Mouse (Mus musculus) E14TG2a.4 (cell line): ENCODE data around the gene Mosmo.
"Not testable (repeated sequence)": the region's sequence is repeated elsewhere in the genome, so short reads cannot be mapped to it uniquely, and the experiment has no call there.

Experiments
- H3K27me3 ChIP-seq: 2 replicates; pipeline ENCODE4 v1.6.1; 2014; ENCODE audit warnings: low read length, control low read depth; ENCODE audit not compliant: insufficient read depth
- H3K36me3 ChIP-seq: 2 replicates; pipeline ENCODE4 v1.6.1; 2014; ENCODE audit warnings: low read length, control low read depth; ENCODE audit not compliant: insufficient read depth
- H3K4me1 ChIP-seq: replicated peaks from 2 replicates; pipeline ENCODE4 v1.6.1; 2014; ENCODE audit warnings: low read depth, low read length, control low read depth
- H3K4me3 ChIP-seq: replicated peaks from 2 replicates; pipeline ENCODE4 v1.5.1; 2014; ENCODE audit warnings: mild to moderate bottlenecking, low read length
- H3K9me3 ChIP-seq: 2 replicates; pipeline ENCODE4 v1.6.1; 2014; ENCODE audit warnings: low read length, control low read depth
- CTCF ChIP-seq: conservative IDR thresholded peaks from 2 replicates; pipeline ENCODE4 v1.5.1; 2014; ENCODE audit warnings: low read length
- NANOG ChIP-seq: IDR thresholded peaks from 2 replicates; pipeline ENCODE4 v1.6.1; 2014; ENCODE audit warnings: borderline replicate concordance, low read length, mixed read lengths
- POU5F1 ChIP-seq: IDR thresholded peaks from 2 replicates; pipeline ENCODE4 v1.6.1; 2014; ENCODE audit warnings: low read length, borderline replicate concordance

Mosmo gene

DNA sequence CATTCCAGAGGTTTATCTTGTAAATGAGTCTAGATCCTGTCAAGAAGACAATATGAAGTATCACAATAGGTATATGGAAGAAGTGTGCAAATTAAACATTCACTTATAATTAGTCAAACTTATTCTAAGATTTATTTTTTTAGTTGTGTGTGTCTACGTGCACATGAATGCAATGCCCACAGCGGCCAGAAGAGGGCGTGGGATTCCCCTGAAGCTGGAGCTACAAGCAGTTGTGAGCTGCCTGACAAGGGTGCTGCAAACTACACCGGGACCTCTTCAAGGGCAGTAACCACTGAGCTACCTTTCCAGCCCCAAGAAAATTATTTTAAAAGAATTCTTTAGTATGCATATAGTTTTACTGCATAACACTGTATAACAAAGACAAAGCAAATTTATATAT, 13.2 kb downstream of the Mosmo start:
- Histone ChIP-seq H3K9me3 (no peaks in the 10 kb centered on the region), H3K27me3 (no peaks in the 10 kb centered on the region), H3K4me3 (no peak overlapping the region), H3K36me3 (peaks cover 20% of the 10 kb centered on the region), H3K4me1 (peaks cover 38% of the 10 kb centered on the region)
- TF ChIP-seq CTCF, result peak; percentile 86
- no peak for TF ChIP-seq NANOG
- no peak for TF ChIP-seq POU5F1

DNA sequence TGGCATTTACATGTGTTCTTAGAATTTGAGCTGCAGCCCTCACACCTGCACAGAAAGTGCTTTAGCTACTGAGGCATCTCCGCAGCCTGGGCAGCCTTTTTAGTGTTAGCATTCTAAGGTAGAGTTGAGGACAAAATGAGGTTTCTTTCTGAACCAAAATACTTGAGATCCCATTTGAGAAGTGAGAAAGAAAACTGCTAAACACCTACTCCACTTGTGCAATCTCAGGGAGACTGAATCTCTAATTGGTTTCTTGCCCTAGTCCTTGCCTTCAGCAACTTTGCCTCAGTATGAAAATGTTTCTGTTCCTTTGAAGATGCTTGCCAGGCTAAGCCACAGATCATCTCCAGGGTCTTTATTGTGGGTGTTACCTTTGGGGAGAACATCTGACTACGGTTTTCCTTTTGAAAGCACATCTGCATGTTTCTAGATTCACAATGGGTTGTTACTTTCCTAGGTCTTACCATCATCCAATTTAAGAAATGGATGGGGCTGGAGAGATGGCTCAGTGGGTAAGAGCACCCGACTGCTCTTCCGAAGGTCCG, 16.5 kb downstream of the Mosmo start:
- H3K36me3 ChIP-seq, result peaks cover 19% of the 10 kb centered on the region
- TF ChIP-seq POU5F1, result no peak
- no peak for TF ChIP-seq NANOG
- no peak for TF ChIP-seq CTCF
- H3K4me1 ChIP-seq, result peaks cover 59% of the 10 kb centered on the region
- H3K4me3 ChIP-seq, result no peak overlapping the region
- H3K9me3 ChIP-seq, result no peaks in the 10 kb centered on the region
- no peaks in the 10 kb centered on the region for H3K27me3 ChIP-seq

GRCm38 (mm10) chr7:120695196-120695595, 17.8 kb downstream of the Mosmo start:
- Histone ChIP-seq H3K36me3 (peaks cover 12% of the 10 kb centered on the region), H3K4me3 (no peak overlapping the region), H3K4me1 (peaks cover 69% of the 10 kb centered on the region), H3K9me3 (no peaks in the 10 kb centered on the region), H3K27me3 (no peaks in the 10 kb centered on the region)
- TF ChIP-seq NANOG, result no peak
- TF ChIP-seq CTCF, result no peak
- no peak for TF ChIP-seq POU5F1

DNA sequence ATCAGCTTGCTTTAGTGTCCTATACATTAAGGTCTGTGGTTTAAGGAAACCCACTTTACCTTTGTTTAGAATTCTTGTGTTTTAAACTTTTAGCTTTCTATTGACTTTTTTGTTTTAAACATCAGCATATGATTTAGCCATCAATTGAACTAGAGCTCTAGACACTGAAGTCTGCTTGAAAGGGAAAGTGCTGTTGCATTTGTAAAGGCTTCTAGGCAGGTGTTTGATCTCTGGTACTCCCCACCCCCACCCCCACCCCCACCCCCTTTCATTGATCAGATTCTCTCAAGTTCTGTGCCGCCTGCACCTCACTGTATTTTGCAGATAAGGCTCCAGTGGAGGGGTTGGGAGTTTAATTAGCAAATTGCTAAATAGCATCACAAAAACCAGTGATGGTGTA, 18.2 kb downstream of the Mosmo start:
- H3K9me3 ChIP-seq, result no peaks in the 10 kb centered on the region
- peaks cover 12% of the 10 kb centered on the region for H3K36me3 ChIP-seq
- no peaks in the 10 kb centered on the region for H3K27me3 ChIP-seq
- peaks cover 72% of the 10 kb centered on the region for H3K4me1 ChIP-seq
- 0 out of 2 replicates have a peak overlapping the region, but pooled peaks have one; percentile 7 for H3K4me3 ChIP-seq
- TF ChIP-seq NANOG, result no peak
- no peak for TF ChIP-seq CTCF
- no peak for TF ChIP-seq POU5F1

- no peaks in the 10 kb centered on the region for H3K9me3 ChIP-seq
- H3K27me3 ChIP-seq, result no peaks in the 10 kb centered on the region
- H3K36me3 ChIP-seq, result peaks cover 10% of the 10 kb centered on the region
- H3K4me1 ChIP-seq, result peaks cover 73% of the 10 kb centered on the region
- TF ChIP-seq NANOG (no peak), CTCF (no peak), POU5F1 (no peak)
- 0 out of 2 replicates have a peak overlapping the region, but pooled peaks have one; percentile 7 for H3K4me3 ChIP-seq
Measured at GRCm38 (mm10) chr7:120696331-120696730, 18.9 kb downstream of the Mosmo start.

DNA sequence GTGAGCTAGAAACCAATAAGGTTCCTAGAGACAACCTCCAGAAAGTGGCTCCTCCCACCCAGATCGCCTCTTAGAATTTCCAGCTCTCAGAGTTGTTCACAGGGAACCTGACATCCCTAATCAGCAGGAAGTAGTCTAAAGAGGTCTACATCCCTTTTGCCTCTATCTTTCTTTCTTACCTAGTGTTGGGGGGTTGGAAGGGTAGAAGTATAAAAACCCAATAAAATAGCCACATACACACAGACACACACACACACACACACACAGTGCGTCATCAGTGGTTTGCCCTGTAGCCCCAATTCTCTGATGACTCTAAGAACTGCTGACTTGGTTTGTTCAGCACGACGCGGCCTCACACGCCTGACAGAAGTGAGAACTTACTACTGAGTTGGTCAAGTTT, 22.2 kb downstream of the Mosmo start:
- Histone ChIP-seq H3K4me3 (no peak overlapping the region), H3K9me3 (no peaks in the 10 kb centered on the region), H3K4me1 (peaks cover 62% of the 10 kb centered on the region), H3K36me3 (no peaks in the 10 kb centered on the region; the same call in 1 of the 2 replicates), H3K27me3 (no peaks in the 10 kb centered on the region)
- TF ChIP-seq POU5F1, result no peak
- TF ChIP-seq CTCF, result no peak
- TF ChIP-seq NANOG, result no peak

DNA sequence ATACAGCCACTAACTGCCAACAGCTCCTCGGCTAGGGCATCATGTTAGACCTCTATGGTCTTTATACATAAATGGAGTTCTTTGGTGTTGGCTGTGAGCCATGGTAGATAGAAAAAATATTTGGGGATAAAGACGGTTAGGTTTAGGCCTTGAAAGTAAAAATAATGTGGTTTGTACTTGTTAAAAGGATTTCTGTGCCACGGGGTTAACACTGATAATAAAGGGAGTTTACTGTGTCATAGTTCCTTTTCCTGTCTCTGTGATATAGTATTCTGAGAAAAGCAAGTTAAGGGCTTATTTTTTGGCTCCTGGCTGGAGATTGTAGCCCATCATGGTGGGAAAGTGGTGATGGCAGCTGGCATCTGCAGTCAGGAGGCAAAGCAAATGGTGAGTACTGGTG, 26.5 kb downstream of the Mosmo start:
- Histone ChIP-seq H3K9me3 (no peaks in the 10 kb centered on the region), H3K4me3 (no peak overlapping the region), H3K27me3 (no peaks in the 10 kb centered on the region), H3K36me3 (no peaks in the 10 kb centered on the region; the same call in 1 of the 2 replicates), H3K4me1 (peaks cover 32% of the 10 kb centered on the region)
- TF ChIP-seq CTCF, result no peak
- no peak for TF ChIP-seq NANOG
- TF ChIP-seq POU5F1, result no peak

DNA sequence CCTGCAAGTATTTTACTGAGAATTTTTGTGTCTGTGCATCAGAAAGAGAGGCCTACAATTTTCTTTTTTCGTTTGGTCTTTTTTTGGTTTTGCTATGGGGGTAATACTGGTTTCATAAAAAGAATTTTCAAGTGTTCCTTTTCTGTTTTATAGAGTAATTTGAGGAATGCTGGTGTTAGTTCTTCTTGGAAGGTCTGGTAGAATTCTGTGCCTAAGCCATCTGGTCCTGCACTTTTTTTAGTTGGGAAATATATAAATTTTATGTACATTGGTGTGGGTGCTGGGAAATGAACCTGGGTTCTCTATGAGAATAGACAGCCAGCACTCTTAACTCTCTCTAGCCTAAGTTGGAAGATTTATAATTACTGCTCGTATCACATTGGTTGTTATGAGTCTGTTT, 34.7 kb downstream of the Mosmo start:
- no peaks in the 10 kb centered on the region for H3K27me3 ChIP-seq
- H3K9me3 ChIP-seq, result no peaks in the 10 kb centered on the region
- no peaks in the 10 kb centered on the region for H3K36me3 ChIP-seq
- TF ChIP-seq NANOG, result no peak
- TF ChIP-seq CTCF, result no peak
- TF ChIP-seq POU5F1, result no peak
- H3K4me1 ChIP-seq, result peaks cover 20% of the 10 kb centered on the region
- H3K4me3 ChIP-seq, result no peak overlapping the region

GRCm38 (mm10) chr7:120713225-120713624, 35.8 kb downstream of the Mosmo start:
- Histone ChIP-seq H3K27me3 (no peaks in the 10 kb centered on the region), H3K4me3 (peak overlapping the region; percentile 58)

GRCm38 (mm10) chr7:120713951-120714350, 36.5 kb downstream of the Mosmo start:
- H3K9me3 ChIP-seq, H3K36me3 ChIP-seq, H3K27me3 ChIP-seq: not testable (repeated sequence)
- Histone ChIP-seq H3K4me3 (peak overlapping the region; percentile 58), H3K4me1 (peaks cover 19% of the 10 kb centered on the region)

More at GRCm38 (mm10) chr7:120713225-120713624, 35.8 kb downstream of the Mosmo start:
- TF ChIP-seq POU5F1 (no peak), CTCF (no peak), NANOG (no peak)
- Histone ChIP-seq H3K4me1 (peaks cover 19% of the 10 kb centered on the region), H3K9me3 (no peaks in the 10 kb centered on the region), H3K36me3 (no peaks in the 10 kb centered on the region)
